25 mouse cellular contexts compared by ENCODE assay signal in the genomic region with DNA sequence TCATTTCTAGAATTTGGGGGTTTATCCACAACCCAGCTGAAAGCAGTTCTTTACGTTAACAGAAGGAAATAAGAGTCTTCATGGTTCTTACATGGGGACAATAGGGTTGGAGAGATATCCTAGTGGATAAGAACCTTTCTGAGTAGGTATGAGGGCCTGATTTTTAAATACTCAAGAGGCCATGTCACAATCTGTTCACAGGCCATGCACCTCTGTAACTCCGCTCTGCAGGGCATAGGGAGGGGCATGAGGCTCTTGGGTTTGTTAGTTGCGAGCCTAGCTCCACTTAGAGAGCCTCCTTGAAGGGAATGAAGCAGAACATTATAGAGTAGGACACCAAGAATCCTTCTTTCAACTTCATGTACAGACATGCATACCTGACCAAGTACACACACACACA.
"Had no signal": no experiment of that assay in that cellular context is flagged by ENCODE, and none has a peak within 500 bp of the region (broad histone marks: within the 10 kb centered on the region; RNA-seq: fewer than 3 reads in every experiment).

No protein-coding gene starts in this region.

- H3K36me3 ChIP-seq: heart, embryonic 13.5 days; heart, embryonic 15.5 days; hindbrain, embryonic 13.5 days; hindbrain, embryonic 15.5 days; kidney, embryonic 15.5 days; limb, embryonic 13.5 days had no signal

- H3K27me3 ChIP-seq: heart, embryonic 13.5 days; heart, embryonic 15.5 days; hindbrain, embryonic 13.5 days; hindbrain, embryonic 15.5 days; kidney, embryonic 15.5 days; limb, embryonic 13.5 days had no signal

- H3K27ac ChIP-seq: heart, adult 2 months; heart, embryonic 13.5 days; heart, embryonic 15.5 days; hindbrain, embryonic 13.5 days; hindbrain, embryonic 15.5 days; hindbrain, postnatal 0 days; kidney, embryonic 15.5 days; kidney, postnatal 0 days; limb, embryonic 13.5 days had no signal

- ATAC-seq: forebrain, postnatal 0 days; hindbrain, postnatal 0 days; intestine, embryonic 16.5 days had no signal

- H3K4me1 ChIP-seq: heart, embryonic 13.5 days; heart, embryonic 15.5 days; hindbrain, embryonic 13.5 days; hindbrain, embryonic 15.5 days; kidney, embryonic 15.5 days; limb, embryonic 13.5 days had no signal

- H3K4me2 ChIP-seq: heart, embryonic 11.5 days; heart, embryonic 13.5 days; heart, embryonic 15.5 days; hindbrain, embryonic 13.5 days; hindbrain, embryonic 15.5 days; kidney, embryonic 15.5 days; limb, embryonic 13.5 days had no signal

- DNase-seq: forebrain, postnatal 0 days; gastrocnemius, postnatal 14 days; gastrocnemius, postnatal 36 days; heart, adult 11 months; heart, adult 2 months; heart, postnatal 14 days; heart, postnatal 36 days; kidney, adult 11 months; kidney, adult 2 months; kidney, adult 9 months; kidney, postnatal 14 days; kidney, postnatal 36 days; layer of hippocampus, adult 9-11 months; layer of hippocampus, postnatal 36 days; left cerebral cortex, postnatal 4 days had no signal

- H3K9me3 ChIP-seq: heart, embryonic 13.5 days; heart, embryonic 15.5 days; hindbrain, embryonic 13.5 days; hindbrain, embryonic 15.5 days; kidney, embryonic 15.5 days; limb, embryonic 13.5 days had no signal

- H3K9ac ChIP-seq: forebrain, postnatal 0 days; heart, embryonic 13.5 days; heart, embryonic 15.5 days; hindbrain, embryonic 13.5 days; hindbrain, embryonic 15.5 days; kidney, embryonic 15.5 days; limb, embryonic 13.5 days had no signal

- H3K4me3 ChIP-seq: heart, adult 2 months; heart, embryonic 13.5 days; heart, embryonic 15.5 days; hindbrain, embryonic 13.5 days; hindbrain, embryonic 15.5 days; kidney, embryonic 15.5 days; limb, embryonic 13.5 days had no signal
